In genomic region chr5:65900862-65901265, GRCm38 (mm10) we compare ENCODE assay signal across 8 mouse cellular contexts. TPM values are rescaled to one million over a fixed set of nuclear protein-coding genes. Genes with fewer than 3 reads are reported as not detected.
DNase-seq lines count a peak whose midpoint lies in the region; ATAC-seq and TF ChIP-seq lines count a peak whose summit lies in the region.

No protein-coding gene starts in this region.

- no peak overlapping the region for H3K4me3 ChIP-seq in left cerebral cortex, adult 2 months

- intact Hi-C loops in left cerebral cortex, adult 2 months (cut with DNase I) = no loop called here

- no peak for TF ChIP-seq CTCF in left cerebral cortex, adult 2 months (IDR thresholded peaks at IDR 0.05)

- DNase-seq in adrenal gland, postnatal 14 days = peak; percentile 27
- DNase-seq in adrenal gland, adult (ENCODE audit: inconsistent age in 2 of 2, low spot score in 1 of 2) = no peak
- DNase-seq in spleen, adult 12 weeks (ENCODE audit: low spot score) = peak; percentile 32
- DNase-seq in spleen, postnatal 14 days (ENCODE audit: low spot score in 2 of 2) = no peak
- DNase-seq in retina, embryonic 14.5 days (ENCODE audit: low spot score) = peak; percentile 35
- DNase-seq in embryo, embryonic 9.5 days (ENCODE audit: extremely low spot score) = no peak
- DNase-seq in left cerebral cortex, adult 2 months (ENCODE audit: extremely low spot score in 1 of 2, low spot score in 2 of 2) = no peak

- H3K27ac ChIP-seq in left cerebral cortex, adult 2 months = no peak overlapping the region

- ATAC-seq in inflammation-experienced regulatory T-cells, adult 6 months = peak; percentile 70

RNA-seq across cellular contexts. Expression of gene Chrna9, which starts 33.9 kb away (rescaled TPM):
- 0.45 and 0.48 TPM in 2 replicates for total RNA-seq in adrenal gland, postnatal 14 days (2021)
- polyA plus RNA-seq in inflammation-experienced regulatory T-cells, adult 6 months (2017; shearing (Covaris generic)) = 1 to 10 TPM in 2 of 3 experiments, not detected in 1; 1.6 to 2.0 TPM
- not detected for total RNA-seq in left cerebral cortex, adult 2 months (2021)

RNA-seq across cellular contexts. Expression of gene Rhoh, which starts 39.9 kb away (rescaled TPM):
- 1.1 and 7.1 TPM in 2 replicates for total RNA-seq in adrenal gland, postnatal 14 days (2021)
- 100 to 1,000 TPM; 154 to 314 (median 282) TPM for polyA plus RNA-seq in inflammation-experienced regulatory T-cells, adult 6 months (2017; shearing (Covaris generic))
- under 1 TPM; 0.63 to 0.84 TPM for total RNA-seq in left cerebral cortex, adult 2 months (2021)

Comparison
In these comparisons a context has a peak if more than half of its experiments do, and no peak if none do; other contexts are left out.
1. DNase-seq: peak in adrenal gland, postnatal 14 days (single experiment), spleen, adult 12 weeks (single experiment) and retina, embryonic 14.5 days (single experiment); none in adrenal gland, adult (0 of 2), spleen, postnatal 14 days (0 of 2), embryo, embryonic 9.5 days (single experiment) and left cerebral cortex, adult 2 months (0 of 2).